13 mouse cellular contexts compared by ENCODE assay signal in genomic region chr8:84825636-84826035, GRCm38 (mm10). TPM values are rescaled to one million over a fixed set of nuclear protein-coding genes. Genes with fewer than 3 reads are reported as not detected.
A peak's percentile ranks its signal among the peaks of the same experiment; 100 is the strongest.
DNase-seq lines count a peak whose midpoint lies in the region; ATAC-seq and TF ChIP-seq lines count a peak whose summit lies in the region.
"Had no signal": no experiment of that assay in that cellular context is flagged by ENCODE, and none has a peak within 500 bp of the region (broad histone marks: within the 10 kb centered on the region; RNA-seq: fewer than 3 reads in every experiment).

No protein-coding gene starts in this region.

- TF ChIP-seq POLR2A in ES-Bruce4 (IDR thresholded peaks at IDR 0.05; ENCODE audit: insufficient read depth, low read length), result no peak

- H3K4me2 ChIP-seq in liver, embryonic 13.5 days, result peak overlapping the region; percentile 48
- H3K4me2 ChIP-seq: embryonic facial prominence, embryonic 12.5 days; intestine, embryonic 15.5 days; limb, embryonic 15.5 days had no signal

- H3K9me3 ChIP-seq in ES-Bruce4 (replicated peaks; ENCODE audit: control insufficient read depth, insufficient read depth, low read length, poor library complexity, severe bottlenecking), result no peaks in the 10 kb centered on the region
- no peaks in the 10 kb centered on the region for H3K9me3 ChIP-seq in liver, embryonic 13.5 days (replicated peaks)
- H3K9me3 ChIP-seq: embryonic facial prominence, embryonic 12.5 days; intestine, embryonic 15.5 days; limb, embryonic 15.5 days had no signal

- peak overlapping the region; percentile 30; the same call in 1 of the 2 replicates for H3K27ac ChIP-seq in ES-Bruce4 (ENCODE audit: insufficient read depth, low read length)
- peak overlapping the region; percentile 74 for H3K27ac ChIP-seq in liver, embryonic 13.5 days
- H3K27ac ChIP-seq: embryonic facial prominence, embryonic 12.5 days; intestine, embryonic 15.5 days; limb, embryonic 15.5 days had no signal

- H3K9ac ChIP-seq in ES-Bruce4 (ENCODE audit: low read depth, poor library complexity, severe bottlenecking), result 0 out of 2 replicates have a peak overlapping the region, but pooled peaks have one; percentile 9
- H3K9ac ChIP-seq in liver, embryonic 13.5 days, result peak overlapping the region; percentile 56
- H3K9ac ChIP-seq: embryonic facial prominence, embryonic 12.5 days; intestine, embryonic 15.5 days; limb, embryonic 15.5 days had no signal

- no peaks in the 10 kb centered on the region for H3K36me3 ChIP-seq in ES-Bruce4 (ENCODE audit: control insufficient read depth, insufficient read depth, low read length, poor library complexity, severe bottlenecking)
- peaks cover 7% of the 10 kb centered on the region for H3K36me3 ChIP-seq in liver, embryonic 13.5 days
- H3K36me3 ChIP-seq: embryonic facial prominence, embryonic 12.5 days; intestine, embryonic 15.5 days; limb, embryonic 15.5 days had no signal

- no peaks in the 10 kb centered on the region for H3K4me1 ChIP-seq in ES-Bruce4 (ENCODE audit: control insufficient read depth, insufficient read depth, low read length)
- H3K4me1 ChIP-seq in liver, embryonic 13.5 days (replicated peaks), result peaks cover 64% of the 10 kb centered on the region

- H3K27me3 ChIP-seq in ES-Bruce4 (ENCODE audit: control insufficient read depth, insufficient read depth, low read length, poor library complexity, severe bottlenecking), result no peaks in the 10 kb centered on the region
- H3K27me3 ChIP-seq in liver, embryonic 13.5 days, result no peaks in the 10 kb centered on the region
- H3K27me3 ChIP-seq: intestine, embryonic 15.5 days; limb, embryonic 15.5 days had no signal

- WGBS in liver, embryonic 13.5 days (ENCODE audit: insufficient replicate concordance), result 23% methylated on average over 4 of the region's 4 CpGs

- TF ChIP-seq EP300 in ES-Bruce4 (IDR thresholded peaks at IDR 0.05; ENCODE audit: insufficient read depth, low read depth, low read length), result no peak

- DNase-seq in A20 (ENCODE audit: low read depth, low spot score), result peak; percentile 75
- no peak for DNase-seq in liver, embryonic 13.5 days
- DNase-seq in spleen, postnatal 36 days (ENCODE audit: low spot score in 2 of 2), result peak; percentile 73 to 75
- no peak for DNase-seq in right cerebral cortex, adult 2 months (ENCODE audit: low spot score in 2 of 2)
- DNase-seq in gastrocnemius, adult 18-20 months (ENCODE audit: low spot score), result no peak
- no peak for DNase-seq in gastrocnemius, postnatal 14 days
- DNase-seq in cerebellum, adult 8-10 months, result no peak
- DNase-seq: cerebellum, adult 11 months; kidney, postnatal 36 days had no signal

- intact Hi-C loops in gastrocnemius, postnatal 14 days (cut with DNase I; ENCODE audit: low total_unique reads), result no loop called here

- H3K4me3 ChIP-seq in ES-Bruce4 (ENCODE audit: low read depth, low read length), result no peak overlapping the region
- H3K4me3 ChIP-seq in liver, embryonic 13.5 days (replicated peaks), result no peak overlapping the region
- H3K4me3 ChIP-seq: embryonic facial prominence, embryonic 12.5 days; intestine, embryonic 15.5 days; limb, embryonic 15.5 days had no signal

- ATAC-seq in liver, embryonic 13.5 days (ENCODE audit: low read depth), result peak; percentile 57
- ATAC-seq: intestine, embryonic 15.5 days had no signal

- TF ChIP-seq CTCF in ES-Bruce4 (IDR thresholded peaks at IDR 0.05; ENCODE audit: low read depth, low read length), result no peak

RNA-seq across cellular contexts. Expression of gene Dand5, which starts 3.0 kb away (rescaled TPM):
- polyA plus RNA-seq in ES-Bruce4 (2011; ENCODE audit: insufficient read depth, insufficient read length, low read depth, missing spikeins), result 2.5 and 3.1 TPM in 2 replicates
- polyA plus RNA-seq in liver, embryonic 13.5 days (2015; fragmentation: Nextera tagmentation; extraction: Ambion mirVana), result 3.3 and 3.7 TPM in 2 replicates
- total RNA-seq in gastrocnemius, adult 18-20 months (2021), result 10 to 100 TPM; 12.8 to 12.9 TPM
- total RNA-seq in gastrocnemius, postnatal 14 days (2021), result 1 to 10 TPM; 6.0 to 7.2 TPM

RNA-seq across cellular contexts. Expression of gene Gadd45gip1, which starts 5.7 kb away (rescaled TPM):
- polyA plus RNA-seq in ES-Bruce4 (2011; ENCODE audit: insufficient read depth, insufficient read length, low read depth, missing spikeins), result 19.5 and 20.5 TPM in 2 replicates
- polyA plus RNA-seq in liver, embryonic 13.5 days (2015; fragmentation: Nextera tagmentation; extraction: Ambion mirVana), result 60.6 and 63.2 TPM in 2 replicates
- total RNA-seq in gastrocnemius, adult 18-20 months (2021), result 10 to 100 TPM; 22.9 to 24.2 TPM
- 10 to 100 TPM; 28.4 to 28.8 TPM for total RNA-seq in gastrocnemius, postnatal 14 days (2021)

RNA-seq across cellular contexts. Expression of gene Rad23a, which starts 14.8 kb away (rescaled TPM):
- polyA plus RNA-seq in ES-Bruce4 (2011; ENCODE audit: insufficient read depth, insufficient read length, low read depth, missing spikeins), result 68.0 and 76.1 TPM in 2 replicates
- polyA plus RNA-seq in liver, embryonic 13.5 days (2015; fragmentation: Nextera tagmentation; extraction: Ambion mirVana), result 269 and 278 TPM in 2 replicates
- total RNA-seq in gastrocnemius, adult 18-20 months (2021), result 100 to 1,000 TPM; 171 to 176 TPM
- 100 to 1,000 TPM; 122 to 124 TPM for total RNA-seq in gastrocnemius, postnatal 14 days (2021)

RNA-seq across cellular contexts. Expression of gene Calr, which starts 21.1 kb away (rescaled TPM):
- 507 and 546 TPM in 2 replicates for polyA plus RNA-seq in ES-Bruce4 (2011; ENCODE audit: insufficient read depth, insufficient read length, low read depth, missing spikeins)
- 511 and 613 TPM in 2 replicates for polyA plus RNA-seq in liver, embryonic 13.5 days (2015; fragmentation: Nextera tagmentation; extraction: Ambion mirVana)
- total RNA-seq in gastrocnemius, adult 18-20 months (2021), result 100 to 1,000 TPM; 145 to 160 TPM
- 100 to 1,000 TPM; 197 to 229 TPM for total RNA-seq in gastrocnemius, postnatal 14 days (2021)

RNA-seq across cellular contexts. Expression of gene Nfix, which starts 25.5 kb away (rescaled TPM):
- 1.2 and 1.8 TPM in 2 replicates for polyA plus RNA-seq in ES-Bruce4 (2011; ENCODE audit: insufficient read depth, insufficient read length, low read depth, missing spikeins)
- 2.3 and 3.4 TPM in 2 replicates for polyA plus RNA-seq in liver, embryonic 13.5 days (2015; fragmentation: Nextera tagmentation; extraction: Ambion mirVana)
- total RNA-seq in gastrocnemius, adult 18-20 months (2021), result 100 to 1,000 TPM; 481 to 528 TPM
- total RNA-seq in gastrocnemius, postnatal 14 days (2021), result 100 to 1,000 TPM; 531 to 566 TPM

Comparison
In these comparisons a context has a peak if more than half of its experiments do, and no peak if none do; other contexts are left out.
1. DNase-seq: peak in A20 (single experiment) and spleen, postnatal 36 days (2 of 2); none in liver, embryonic 13.5 days (single experiment), right cerebral cortex, adult 2 months (0 of 2), gastrocnemius, adult 18-20 months (single experiment), gastrocnemius, postnatal 14 days (single experiment) and cerebellum, adult 8-10 months (single experiment).